In genomic region chr2:170148828-170149227, GRCm38 (mm10) we compare ENCODE assay signal across 21 mouse cellular contexts. TPM values are rescaled to one million over a fixed set of nuclear protein-coding genes. Genes with fewer than 3 reads are reported as not detected.
A peak's percentile ranks its signal among the peaks of the same experiment; 100 is the strongest.
DNase-seq lines count a peak whose midpoint lies in the region; ATAC-seq and TF ChIP-seq lines count a peak whose summit lies in the region.
"Had no signal": no experiment of that assay in that cellular context is flagged by ENCODE, and none has a peak within 500 bp of the region (broad histone marks: within the 10 kb centered on the region; RNA-seq: fewer than 3 reads in every experiment).

No protein-coding gene starts in this region.

- no peaks in the 10 kb centered on the region for H3K36me3 ChIP-seq in lung, postnatal 0 days (ENCODE audit: insufficient read depth, low read length)
- peaks cover 19% of the 10 kb centered on the region for H3K36me3 ChIP-seq in liver, embryonic 12.5 days
- H3K36me3 ChIP-seq: limb, embryonic 13.5 days; neural tube, embryonic 12.5 days had no signal

- no peak overlapping the region for H3K4me2 ChIP-seq in lung, postnatal 0 days (replicated peaks; ENCODE audit: low read depth, low read length)
- peak overlapping the region; percentile 65 for H3K4me2 ChIP-seq in liver, embryonic 12.5 days
- H3K4me2 ChIP-seq: hindbrain, embryonic 14.5 days; limb, embryonic 13.5 days; neural tube, embryonic 12.5 days had no signal

- peak overlapping the region; percentile 77 for H3K27ac ChIP-seq in gastrocnemius, adult 2 months
- peak overlapping the region; percentile 69; the same call in 1 of the 2 replicates for H3K27ac ChIP-seq in lung, postnatal 0 days (ENCODE audit: low read length)
- H3K27ac ChIP-seq in liver, embryonic 12.5 days = peak overlapping the region; percentile 97
- H3K27ac ChIP-seq: hindbrain, embryonic 14.5 days; kidney, postnatal 0 days; layer of hippocampus, adult 2 months; left cerebral cortex, adult 2 months; limb, embryonic 13.5 days; neural tube, embryonic 12.5 days had no signal

- no peaks in the 10 kb centered on the region for H3K9me3 ChIP-seq in lung, postnatal 0 days (ENCODE audit: low read length)
- H3K9me3 ChIP-seq in liver, embryonic 12.5 days (replicated peaks) = no peaks in the 10 kb centered on the region
- H3K9me3 ChIP-seq: limb, embryonic 13.5 days; neural tube, embryonic 12.5 days had no signal

- 47% methylated on average over 7 of the region's 7 CpGs for WGBS in lung, postnatal 0 days
- WGBS in liver, embryonic 12.5 days (ENCODE audit: insufficient replicate concordance) = 54% methylated on average over 7 of the region's 7 CpGs

- peaks cover 12% of the 10 kb centered on the region; the same call in 1 of the 2 replicates for H3K4me1 ChIP-seq in lung, postnatal 0 days (ENCODE audit: insufficient read depth, low read depth, low read length)
- H3K4me1 ChIP-seq in liver, embryonic 12.5 days = peaks cover 82% of the 10 kb centered on the region

- no peak for ATAC-seq in lung, postnatal 0 days
- no peak for ATAC-seq in liver, embryonic 12.5 days
- ATAC-seq: intestine, embryonic 16.5 days; midbrain, embryonic 16.5 days had no signal

- no peak overlapping the region for H3K9ac ChIP-seq in lung, postnatal 0 days (replicated peaks; ENCODE audit: low read depth)
- H3K9ac ChIP-seq in liver, embryonic 12.5 days = peak overlapping the region; percentile 78
- H3K9ac ChIP-seq: hindbrain, embryonic 14.5 days; limb, embryonic 13.5 days; neural tube, embryonic 12.5 days had no signal

- no peak for TF ChIP-seq CTCF in gastrocnemius, adult 2 months (IDR thresholded peaks at IDR 0.05)
- no peak for TF ChIP-seq CTCF in lung, postnatal 0 days (IDR thresholded peaks at IDR 0.05)

- H3K27me3 ChIP-seq in lung, postnatal 0 days (replicated peaks; ENCODE audit: insufficient read depth, low read length) = no peaks in the 10 kb centered on the region
- no peaks in the 10 kb centered on the region for H3K27me3 ChIP-seq in liver, embryonic 12.5 days (replicated peaks)
- H3K27me3 ChIP-seq: limb, embryonic 13.5 days; neural tube, embryonic 12.5 days had no signal

- no peak for DNase-seq in gastrocnemius, adult 2 months
- DNase-seq in gastrocnemius, postnatal 4 days (ENCODE audit: low spot score in 2 of 2) = no peak
- DNase-seq in lung, postnatal 0 days (ENCODE audit: low spot score) = no peak
- no peak for DNase-seq in lung, adult 18-20 months
- no peak for DNase-seq in layer of hippocampus, postnatal 36 days
- no peak for DNase-seq in cerebellum, postnatal 36 days
- no peak for DNase-seq in T-cell, adult 2 months (ENCODE audit: low spot score)
- DNase-seq: cerebellum, adult 11 months; cerebellum, postnatal 25 days; heart, adult 18-20 months; heart, postnatal 14 days; thymus, postnatal 14 days had no signal

- TF ChIP-seq EP300 in lung, postnatal 0 days (IDR thresholded peaks at IDR 0.05) = no peak

- intact Hi-C loops in gastrocnemius, adult 2 months (cut with DNase I) = no loop called here

- no peak overlapping the region for H3K4me3 ChIP-seq in gastrocnemius, adult 2 months
- no peak overlapping the region for H3K4me3 ChIP-seq in lung, postnatal 0 days (ENCODE audit: low read depth, low read length)
- H3K4me3 ChIP-seq in liver, embryonic 12.5 days = peak overlapping the region; percentile 62
- H3K4me3 ChIP-seq: layer of hippocampus, adult 2 months; left cerebral cortex, adult 2 months; limb, embryonic 13.5 days; neural tube, embryonic 12.5 days had no signal

RNA-seq across cellular contexts. Expression of gene Zfp217, which starts 0.9 kb away (rescaled TPM):
- total RNA-seq in gastrocnemius, adult 2 months (2021) = 1 to 10 TPM; 5.6 to 8.1 TPM
- total RNA-seq in gastrocnemius, postnatal 4 days (2021) = 10 to 100 TPM; 14.1 to 15.1 TPM
- 4.0 and 4.4 TPM in 2 replicates for polyA plus RNA-seq in lung, postnatal 0 days (2015; fragmentation: Nextera tagmentation; extraction: Ambion mirVana)
- polyA plus RNA-seq in liver, embryonic 12.5 days (2016; fragmentation: Nextera tagmentation; extraction: Ambion mirVana) = 3.8 and 4.5 TPM in 2 replicates
- 1 to 10 TPM; 2.3 to 2.5 TPM for total RNA-seq in layer of hippocampus, postnatal 36 days (2021)
